ENCODE assay signal across 17 mouse cellular contexts in the genomic region with DNA sequence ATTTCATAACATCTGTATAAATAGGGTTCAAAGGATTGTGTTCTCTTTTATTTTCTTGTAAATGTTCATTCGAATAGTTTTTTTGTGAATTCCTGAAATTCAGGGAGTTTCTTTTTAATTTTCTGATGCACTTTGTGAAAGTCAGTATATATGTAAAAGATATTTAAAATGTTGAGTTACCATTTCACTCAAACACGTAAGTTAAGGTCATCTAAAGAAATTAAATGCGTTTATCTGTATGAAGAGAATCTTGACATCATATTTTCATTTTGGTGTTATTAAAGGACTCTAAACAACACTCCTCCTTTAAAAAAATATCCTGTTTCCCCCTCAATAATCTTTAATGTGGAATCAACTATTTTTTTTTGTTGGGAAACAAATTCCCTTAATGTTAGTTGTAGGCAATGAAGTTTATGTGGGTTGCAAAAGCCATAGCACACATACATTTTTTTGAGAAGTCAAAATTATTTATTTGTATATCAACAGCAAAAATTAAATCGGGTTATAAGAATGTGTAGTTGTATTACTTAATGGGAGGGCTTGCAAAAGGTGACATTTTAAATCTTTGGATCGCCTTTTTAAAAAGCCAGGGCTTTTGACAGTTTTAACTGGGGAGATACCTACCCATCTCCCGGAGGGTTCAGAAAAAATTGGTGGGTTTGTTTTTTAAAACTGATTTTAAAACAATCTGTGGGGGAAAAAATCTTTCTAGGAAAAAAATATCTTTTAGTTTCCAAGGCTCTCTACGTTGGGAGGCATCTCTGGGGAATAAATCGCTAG. TPM values are rescaled to one million over a fixed set of nuclear protein-coding genes. Genes with fewer than 3 reads are reported as not detected.
DNase-seq lines count a peak whose midpoint lies in the region; ATAC-seq and TF ChIP-seq lines count a peak whose summit lies in the region.
"Had no signal": no experiment of that assay in that cellular context is flagged by ENCODE, and none has a peak within 500 bp of the region (broad histone marks: within the 10 kb centered on the region; RNA-seq: fewer than 3 reads in every experiment).

No protein-coding gene starts in this region.

- TF ChIP-seq CTCF in stomach, postnatal 0 days (IDR thresholded peaks at IDR 0.05; ENCODE audit: low read depth) = no peak

- H3K27ac ChIP-seq in limb, embryonic 13.5 days = no peak overlapping the region
- no peak overlapping the region for H3K27ac ChIP-seq in limb, embryonic 10.5 days
- H3K27ac ChIP-seq in forebrain, embryonic 13.5 days = peak overlapping the region; percentile 68
- H3K27ac ChIP-seq in midbrain, embryonic 10.5 days (replicated peaks) = no peak overlapping the region
- no peak overlapping the region for H3K27ac ChIP-seq in stomach, postnatal 0 days (replicated peaks)
- H3K27ac ChIP-seq: limb, embryonic 15.5 days had no signal

- H3K36me3 ChIP-seq in limb, embryonic 13.5 days = no peaks in the 10 kb centered on the region
- H3K36me3 ChIP-seq in limb, embryonic 10.5 days = no peaks in the 10 kb centered on the region
- H3K36me3 ChIP-seq in forebrain, embryonic 13.5 days (ENCODE audit: poor library complexity, severe bottlenecking) = peaks cover 13% of the 10 kb centered on the region
- no peaks in the 10 kb centered on the region for H3K36me3 ChIP-seq in midbrain, embryonic 10.5 days
- H3K36me3 ChIP-seq in splenic B cell, adult 2 months (ENCODE audit: control insufficient read depth, insufficient read depth, low read length, poor library complexity, severe bottlenecking) = no peaks in the 10 kb centered on the region
- no peaks in the 10 kb centered on the region for H3K36me3 ChIP-seq in stomach, postnatal 0 days (ENCODE audit: control insufficient read depth, insufficient read depth, low read length)
- H3K36me3 ChIP-seq: limb, embryonic 15.5 days had no signal

- intact Hi-C loops in left cerebral cortex, postnatal 4 days (cut with DNase I) = loop anchor here (2.0 to 5.0 kb wide), 2 partner anchors 297 to 1038 kb away; no protein-coding TSS in a partner anchor

- no peak overlapping the region for H3K9ac ChIP-seq in limb, embryonic 13.5 days
- H3K9ac ChIP-seq in forebrain, embryonic 13.5 days = peak overlapping the region; percentile 60
- no peak overlapping the region for H3K9ac ChIP-seq in stomach, postnatal 0 days (ENCODE audit: low read length)

- TF ChIP-seq EP300 in stomach, postnatal 0 days (optimal IDR thresholded peaks at IDR 0.05) = no peak

- peak overlapping the region; percentile 21; the same call in 1 of the 2 replicates for H3K4me2 ChIP-seq in limb, embryonic 13.5 days (replicated peaks)
- peak overlapping the region; percentile 45 for H3K4me2 ChIP-seq in forebrain, embryonic 13.5 days
- no peak overlapping the region for H3K4me2 ChIP-seq in stomach, postnatal 0 days (replicated peaks; ENCODE audit: low read depth)

- DNase-seq in limb, embryonic 10.5 days (ENCODE audit: low spot score) = no peak
- no peak for DNase-seq in midbrain, embryonic 10.5 days (ENCODE audit: low spot score)
- peak; percentile 12 for DNase-seq in splenic B cell, adult 2 months (ENCODE audit: low read depth, low spot score)
- DNase-seq in stomach, postnatal 0 days (ENCODE audit: low spot score) = no peak
- no peak for DNase-seq in left cerebral cortex, postnatal 4 days
- DNase-seq: adrenal gland, adult 2 months; kidney, postnatal 14 days; layer of hippocampus, postnatal 36 days; lung, postnatal 10 days; right cerebral cortex, postnatal 4 days had no signal

- peaks cover 64% of the 10 kb centered on the region for H3K4me1 ChIP-seq in limb, embryonic 13.5 days
- peaks cover 68% of the 10 kb centered on the region for H3K4me1 ChIP-seq in limb, embryonic 10.5 days
- H3K4me1 ChIP-seq in forebrain, embryonic 13.5 days = peaks cover 62% of the 10 kb centered on the region
- H3K4me1 ChIP-seq in midbrain, embryonic 10.5 days = peaks cover 88% of the 10 kb centered on the region
- 0 out of 2 replicates have a peak, but pooled peaks cover 4% of the 10 kb centered on the region for H3K4me1 ChIP-seq in stomach, postnatal 0 days (replicated peaks; ENCODE audit: control insufficient read depth, insufficient read depth)

- H3K27me3 ChIP-seq in limb, embryonic 13.5 days = peaks cover 84% of the 10 kb centered on the region
- peaks cover 98% of the 10 kb centered on the region for H3K27me3 ChIP-seq in limb, embryonic 10.5 days (ENCODE audit: low read depth, poor library complexity, severe bottlenecking)
- peaks cover 79% of the 10 kb centered on the region for H3K27me3 ChIP-seq in forebrain, embryonic 13.5 days
- H3K27me3 ChIP-seq in midbrain, embryonic 10.5 days (ENCODE audit: low read depth, poor library complexity, severe bottlenecking) = peaks cover 100% of the 10 kb centered on the region
- peaks cover 4% of the 10 kb centered on the region for H3K27me3 ChIP-seq in splenic B cell, adult 2 months (ENCODE audit: control insufficient read depth, insufficient read depth, low read length, poor library complexity, severe bottlenecking)
- H3K27me3 ChIP-seq in stomach, postnatal 0 days (ENCODE audit: control insufficient read depth, insufficient read depth, low read length) = peaks cover 23% of the 10 kb centered on the region

- WGBS in limb, embryonic 13.5 days = 12% methylated on average over 8 of the region's 8 CpGs
- 11% methylated on average over 8 of the region's 8 CpGs for WGBS in limb, embryonic 10.5 days
- WGBS in forebrain, embryonic 13.5 days = 8% methylated on average over 8 of the region's 8 CpGs
- WGBS in midbrain, embryonic 10.5 days = 8% methylated on average over 8 of the region's 8 CpGs
- 13% methylated on average over 8 of the region's 8 CpGs for WGBS in stomach, postnatal 0 days

- no peak for ATAC-seq in limb, embryonic 13.5 days (ENCODE audit: low FRiP score, low read depth)
- no peak for ATAC-seq in forebrain, embryonic 13.5 days
- ATAC-seq in stomach, postnatal 0 days (ENCODE audit: low FRiP score, low TSS enrichment) = no peak
- ATAC-seq: inflammation-experienced regulatory T-cells, adult 6 months had no signal

- H3K4me3 ChIP-seq in limb, embryonic 13.5 days = no peak overlapping the region
- no peak overlapping the region for H3K4me3 ChIP-seq in limb, embryonic 10.5 days
- peak overlapping the region; percentile 41 for H3K4me3 ChIP-seq in forebrain, embryonic 13.5 days
- peak overlapping the region; percentile 62; the same call in 1 of the 2 replicates for H3K4me3 ChIP-seq in midbrain, embryonic 10.5 days
- H3K4me3 ChIP-seq in stomach, postnatal 0 days (ENCODE audit: low read depth, low read length) = no peak overlapping the region

- no peaks in the 10 kb centered on the region for H3K9me3 ChIP-seq in limb, embryonic 13.5 days
- H3K9me3 ChIP-seq in limb, embryonic 10.5 days (replicated peaks) = no peaks in the 10 kb centered on the region
- H3K9me3 ChIP-seq in forebrain, embryonic 13.5 days (replicated peaks) = no peaks in the 10 kb centered on the region
- no peaks in the 10 kb centered on the region for H3K9me3 ChIP-seq in midbrain, embryonic 10.5 days (replicated peaks)
- no peaks in the 10 kb centered on the region for H3K9me3 ChIP-seq in stomach, postnatal 0 days (ENCODE audit: control insufficient read depth, low read length)
- H3K9me3 ChIP-seq: limb, embryonic 15.5 days had no signal

RNA-seq across cellular contexts. Expression of a gene that starts 3.7 kb away (rescaled TPM):
- 0.87 and 1.6 TPM in 2 replicates for polyA plus RNA-seq in limb, embryonic 13.5 days (2015; fragmentation: Nextera tagmentation; extraction: Ambion mirVana)
- 0.19 and 0.36 TPM in 2 replicates for polyA plus RNA-seq in limb, embryonic 10.5 days (2016; fragmentation: Nextera tagmentation; extraction: Ambion mirVana)
- 10.6 and 15.4 TPM in 2 replicates for polyA plus RNA-seq in forebrain, embryonic 13.5 days (2015; fragmentation: Nextera tagmentation; extraction: Ambion mirVana)
- polyA plus RNA-seq in midbrain, embryonic 10.5 days (2016; fragmentation: Nextera tagmentation; extraction: Ambion mirVana) = 1.5 and 1.8 TPM in 2 replicates
- 0.02 TPM in 1 of 2 replicates, not detected in the other for polyA plus RNA-seq in stomach, postnatal 0 days (2015; fragmentation: Nextera tagmentation; extraction: Ambion mirVana)
- 1 to 10 TPM; 7.8 to 8.2 TPM for total RNA-seq in left cerebral cortex, postnatal 4 days (2021)
- total RNA-seq: adrenal gland, adult 2 months; gastrocnemius, postnatal 4 days had no signal
- polyA plus RNA-seq: adrenal gland, adult 2 months; heart, embryonic 14.5 days; inflammation-experienced regulatory T-cells, adult 6 months; stomach, embryonic 14.5 days had no signal

RNA-seq across cellular contexts. Expression of a gene that starts 37.0 kb away (rescaled TPM):
- 14.3 and 16.3 TPM in 2 replicates for polyA plus RNA-seq in limb, embryonic 13.5 days (2015; fragmentation: Nextera tagmentation; extraction: Ambion mirVana)
- 14.7 and 16.5 TPM in 2 replicates for polyA plus RNA-seq in limb, embryonic 10.5 days (2016; fragmentation: Nextera tagmentation; extraction: Ambion mirVana)
- 9.5 and 10.5 TPM in 2 replicates for polyA plus RNA-seq in forebrain, embryonic 13.5 days (2015; fragmentation: Nextera tagmentation; extraction: Ambion mirVana)
- polyA plus RNA-seq in midbrain, embryonic 10.5 days (2016; fragmentation: Nextera tagmentation; extraction: Ambion mirVana) = 12.4 and 12.7 TPM in 2 replicates
- polyA plus RNA-seq in stomach, postnatal 0 days (2015; fragmentation: Nextera tagmentation; extraction: Ambion mirVana) = 8.6 and 9.2 TPM in 2 replicates
- total RNA-seq in left cerebral cortex, postnatal 4 days (2021) = 1 to 10 TPM; 3.4 to 4.1 TPM

RNA-seq across cellular contexts. Expression of a gene that starts 37.0 kb away (rescaled TPM):
- 28.6 and 33.3 TPM in 2 replicates for polyA plus RNA-seq in limb, embryonic 13.5 days (2015; fragmentation: Nextera tagmentation; extraction: Ambion mirVana)
- polyA plus RNA-seq in limb, embryonic 10.5 days (2016; fragmentation: Nextera tagmentation; extraction: Ambion mirVana) = 12.2 and 14.3 TPM in 2 replicates
- 26.9 and 30.2 TPM in 2 replicates for polyA plus RNA-seq in forebrain, embryonic 13.5 days (2015; fragmentation: Nextera tagmentation; extraction: Ambion mirVana)
- polyA plus RNA-seq in midbrain, embryonic 10.5 days (2016; fragmentation: Nextera tagmentation; extraction: Ambion mirVana) = 14.0 and 19.0 TPM in 2 replicates
- polyA plus RNA-seq in stomach, postnatal 0 days (2015; fragmentation: Nextera tagmentation; extraction: Ambion mirVana) = 17.3 and 19.6 TPM in 2 replicates
- total RNA-seq in left cerebral cortex, postnatal 4 days (2021) = 10 to 100 TPM; 22.9 to 25.1 TPM

RNA-seq across cellular contexts. Expression of a gene that starts 56.7 kb away (rescaled TPM):
- polyA plus RNA-seq in limb, embryonic 13.5 days (2015; fragmentation: Nextera tagmentation; extraction: Ambion mirVana) = 111 and 112 TPM in 2 replicates
- 107 and 112 TPM in 2 replicates for polyA plus RNA-seq in limb, embryonic 10.5 days (2016; fragmentation: Nextera tagmentation; extraction: Ambion mirVana)
- polyA plus RNA-seq in forebrain, embryonic 13.5 days (2015; fragmentation: Nextera tagmentation; extraction: Ambion mirVana) = 104 and 115 TPM in 2 replicates
- polyA plus RNA-seq in midbrain, embryonic 10.5 days (2016; fragmentation: Nextera tagmentation; extraction: Ambion mirVana) = 92.1 and 103 TPM in 2 replicates
- 58.4 and 62.4 TPM in 2 replicates for polyA plus RNA-seq in stomach, postnatal 0 days (2015; fragmentation: Nextera tagmentation; extraction: Ambion mirVana)
- 100 to 1,000 TPM in 1 of 2 experiments, 10 to 100 TPM in 1; 99.6 to 106 TPM for total RNA-seq in left cerebral cortex, postnatal 4 days (2021)

Comparison
In these comparisons a context has a peak if more than half of its experiments do, and no peak if none do; other contexts are left out.
1. H3K4me3 ChIP-seq: peak in forebrain, embryonic 13.5 days (single experiment) and midbrain, embryonic 10.5 days (single experiment); none in limb, embryonic 13.5 days (single experiment), limb, embryonic 10.5 days (single experiment) and stomach, postnatal 0 days (single experiment).